Mouse (Mus musculus): ENCODE results near the gene Gm20517. TPM values are rescaled to one million over a fixed set of nuclear protein-coding genes. Genes with fewer than 3 reads are reported as not detected.

Gm20517 gene
- polyA plus RNA-seq, 1 experiment from 2014 or later, result 1.1 TPM

DNA sequence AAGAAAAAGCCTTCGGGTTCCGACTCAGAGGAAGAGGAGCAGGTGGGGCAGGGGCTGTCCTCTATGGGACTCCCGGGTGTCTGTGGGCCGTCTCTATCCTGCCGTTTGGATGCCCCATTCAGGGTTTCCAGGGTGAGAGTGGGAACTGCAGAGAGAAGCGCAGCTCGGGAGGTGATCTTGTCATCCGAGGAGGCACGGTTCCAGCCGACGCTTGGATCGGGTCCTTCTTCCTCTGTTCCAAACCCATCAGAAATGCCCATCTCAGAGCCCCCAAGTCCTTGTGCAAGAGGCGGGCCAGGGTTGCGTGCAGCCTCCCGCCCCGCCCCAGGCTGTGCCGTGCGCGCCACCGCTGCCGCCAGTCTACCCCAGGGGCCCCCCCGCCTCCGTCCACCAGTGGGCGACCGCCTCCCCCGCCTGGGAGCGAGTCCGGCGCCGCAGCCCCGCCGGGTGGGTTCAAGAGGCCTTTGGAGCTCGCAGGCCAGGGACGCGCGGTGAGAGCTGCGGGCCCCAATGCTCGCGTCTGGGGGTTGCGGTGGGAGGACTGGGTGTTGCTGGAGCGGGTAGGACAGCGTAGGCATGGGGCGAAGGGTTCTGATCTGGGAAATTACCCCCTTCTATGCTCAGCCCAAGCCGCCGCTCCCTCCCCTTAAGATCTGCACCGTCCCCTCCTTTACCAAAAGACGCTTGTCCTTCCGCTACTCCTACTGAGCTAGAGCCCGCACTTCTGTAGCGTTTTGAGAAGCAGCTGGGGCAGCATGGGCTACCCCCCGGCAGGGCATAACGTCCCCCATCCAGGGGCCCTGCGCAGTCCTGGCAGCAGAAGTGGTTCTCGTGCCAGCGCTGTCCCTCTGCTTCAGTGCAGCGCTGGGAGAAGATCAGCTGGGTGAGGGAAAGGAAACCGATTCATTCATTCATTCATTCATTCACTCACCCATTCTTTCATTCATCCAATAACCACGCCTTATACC is 77.5 kb downstream of the Gm20517 start, which contains the start of gene Frs3:
Gene Frs3, plus strand, starts transcription at position 423 of the 968 bp plus-strand sequence.
- 0 out of 2 replicates have a peak, but pooled peaks cover 2% of the 10 kb centered on the region for H3K36me3 ChIP-seq (ENCODE audit: control insufficient read depth, insufficient read depth, low read length)
- ATAC-seq (ENCODE audit: low FRiP score, low TSS enrichment) (peak; percentile 61), DNase-seq (ENCODE audit: low spot score) (peak; percentile 78)
- peak within 1 kb of the TSS; percentile 94 for H3K4me2 ChIP-seq (replicated peaks; ENCODE audit: low read depth)
- peak within 1 kb of the TSS; percentile 81 for H3K9ac ChIP-seq (ENCODE audit: low read length)
- H3K4me3 ChIP-seq (ENCODE audit: low read depth, low read length), result peak within 1 kb of the TSS; percentile 79
- 1% methylated on average over 47 of the region's 58 CpGs for WGBS
- TF ChIP-seq EP300 (optimal IDR thresholded peaks at IDR 0.05) (no peak), CTCF (IDR thresholded peaks at IDR 0.05; ENCODE audit: low read depth) (peak; percentile 37)
- no peaks in the 10 kb centered on the region for H3K27me3 ChIP-seq (ENCODE audit: control insufficient read depth, insufficient read depth, low read length)
- H3K4me1 ChIP-seq (replicated peaks; ENCODE audit: control insufficient read depth, insufficient read depth), result 0 out of 2 replicates have a peak, but pooled peaks cover 3% of the 10 kb centered on the region
- H3K27ac ChIP-seq (replicated peaks), result peak within 1 kb of the TSS; percentile 82
- no peaks in the 10 kb centered on the region for H3K9me3 ChIP-seq (ENCODE audit: control insufficient read depth, low read length)

GRCm38 (mm10) chr17:47689894-47690293 is 78.5 kb downstream of the Gm20517 start:
- no peak overlapping the region for H3K27ac ChIP-seq (replicated peaks)
- 0 out of 2 replicates have a peak, but pooled peaks cover 3% of the 10 kb centered on the region for H3K4me1 ChIP-seq (replicated peaks; ENCODE audit: control insufficient read depth, insufficient read depth)
- ATAC-seq (ENCODE audit: low FRiP score, low TSS enrichment) (no peak), DNase-seq (ENCODE audit: low spot score) (no peak)
- 86% methylated on average over 7 of the region's 8 CpGs for WGBS
- no peak overlapping the region for H3K9ac ChIP-seq (ENCODE audit: low read length)
- H3K9me3 ChIP-seq (ENCODE audit: control insufficient read depth, low read length), result no peaks in the 10 kb centered on the region
- no peak for TF ChIP-seq EP300 (optimal IDR thresholded peaks at IDR 0.05)
- no peak for TF ChIP-seq CTCF (IDR thresholded peaks at IDR 0.05; ENCODE audit: low read depth)
- no peaks in the 10 kb centered on the region for H3K27me3 ChIP-seq (ENCODE audit: control insufficient read depth, insufficient read depth, low read length)
- no peak overlapping the region for H3K4me2 ChIP-seq (replicated peaks; ENCODE audit: low read depth)
- H3K36me3 ChIP-seq (ENCODE audit: control insufficient read depth, insufficient read depth, low read length), result 0 out of 2 replicates have a peak, but pooled peaks cover 2% of the 10 kb centered on the region
- H3K4me3 ChIP-seq (ENCODE audit: low read depth, low read length), result no peak overlapping the region

- H3K9me3 ChIP-seq (ENCODE audit: control insufficient read depth, low read length), result no peaks in the 10 kb centered on the region
- no peak overlapping the region for H3K4me3 ChIP-seq (ENCODE audit: low read depth, low read length)
- no peaks in the 10 kb centered on the region for H3K36me3 ChIP-seq (ENCODE audit: control insufficient read depth, insufficient read depth, low read length)
- no peaks in the 10 kb centered on the region for H3K27me3 ChIP-seq (ENCODE audit: control insufficient read depth, insufficient read depth, low read length)
- TF ChIP-seq CTCF (IDR thresholded peaks at IDR 0.05; ENCODE audit: low read depth) (no peak), EP300 (optimal IDR thresholded peaks at IDR 0.05) (no peak)
- no peak overlapping the region for H3K27ac ChIP-seq (replicated peaks)
- DNase-seq (ENCODE audit: low spot score) (no peak), ATAC-seq (ENCODE audit: low FRiP score, low TSS enrichment) (no peak)
- 100% methylated on average over 3 of the region's 3 CpGs for WGBS
- H3K4me1 ChIP-seq (replicated peaks; ENCODE audit: control insufficient read depth, insufficient read depth), result 0 out of 2 replicates have a peak, but pooled peaks cover 3% of the 10 kb centered on the region
- H3K9ac ChIP-seq (ENCODE audit: low read length), result no peak overlapping the region
- H3K4me2 ChIP-seq (replicated peaks; ENCODE audit: low read depth), result no peak overlapping the region
These were observed 80.3 kb downstream of the Gm20517 start for GRCm38 (mm10) chr17:47691650-47692049.

- Histone ChIP-seq H3K9ac (ENCODE audit: low read length) (peak overlapping the region; percentile 82), H3K36me3 (ENCODE audit: control insufficient read depth, insufficient read depth, low read length) (no peaks in the 10 kb centered on the region), H3K9me3 (ENCODE audit: control insufficient read depth, low read length) (no peaks in the 10 kb centered on the region), H3K4me2 (replicated peaks; ENCODE audit: low read depth) (peak overlapping the region; percentile 87), H3K4me3 (ENCODE audit: low read depth, low read length) (peak overlapping the region; percentile 77), H3K27me3 (ENCODE audit: control insufficient read depth, insufficient read depth, low read length) (no peaks in the 10 kb centered on the region), H3K27ac (replicated peaks) (no peak overlapping the region), H3K4me1 (replicated peaks; ENCODE audit: control insufficient read depth, insufficient read depth) (no peaks in the 10 kb centered on the region)
- DNase-seq (ENCODE audit: low spot score) (no peak), ATAC-seq (ENCODE audit: low FRiP score, low TSS enrichment) (no peak)
- 48% methylated on average over 13 of the region's 13 CpGs for WGBS
- TF ChIP-seq CTCF (IDR thresholded peaks at IDR 0.05; ENCODE audit: low read depth), result no peak
- no peak for TF ChIP-seq EP300 (optimal IDR thresholded peaks at IDR 0.05)
These were observed 82.5 kb downstream of the Gm20517 start for GRCm38 (mm10) chr17:47693671-47694441.

DNA sequence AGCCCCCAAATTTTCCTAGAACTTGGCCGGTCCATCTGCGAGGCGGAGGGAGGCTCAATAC is 82.9 kb downstream of the Gm20517 start, which contains the start of gene Gm21981:
Gene Gm21981, minus strand, starts transcription at position 14 of the 61 bp plus-strand sequence.
- H3K9me3 ChIP-seq (ENCODE audit: control insufficient read depth, low read length), result no peaks in the 10 kb centered on the region
- 2% methylated on average over 3 of the region's 3 CpGs for WGBS
- 0 out of 2 replicates have a peak, but pooled peaks have one; percentile 19 for TF ChIP-seq CTCF (IDR thresholded peaks at IDR 0.05; ENCODE audit: low read depth)
- no peak for TF ChIP-seq EP300 (optimal IDR thresholded peaks at IDR 0.05)
- peak within 1 kb of the TSS; percentile 77 for H3K4me3 ChIP-seq (ENCODE audit: low read depth, low read length)
- peak within 1 kb of the TSS; percentile 82 for H3K9ac ChIP-seq (ENCODE audit: low read length)
- ATAC-seq (ENCODE audit: low FRiP score, low TSS enrichment), result no peak
- no peak within 1 kb of the TSS for H3K27ac ChIP-seq (replicated peaks)
- no peaks in the 10 kb centered on the region for H3K4me1 ChIP-seq (replicated peaks; ENCODE audit: control insufficient read depth, insufficient read depth)
- H3K27me3 ChIP-seq (ENCODE audit: control insufficient read depth, insufficient read depth, low read length), result no peaks in the 10 kb centered on the region
- H3K4me2 ChIP-seq (replicated peaks; ENCODE audit: low read depth), result peak within 1 kb of the TSS; percentile 87
- no peak for DNase-seq (ENCODE audit: low spot score)
- no peaks in the 10 kb centered on the region for H3K36me3 ChIP-seq (ENCODE audit: control insufficient read depth, insufficient read depth, low read length)

Data from stomach, postnatal 0 days (tissue).